Mouse (Mus musculus): Measurements from ENCODE around the gene Olfr1393. TPM values are rescaled to one million over a fixed set of nuclear protein-coding genes. Genes with fewer than 3 reads are reported as not detected.

The Olfr1393 gene
- total and polyA plus RNA-seq, 3 experiments, result 0.39 to 1.8 (median 0.39) TPM

DNA sequence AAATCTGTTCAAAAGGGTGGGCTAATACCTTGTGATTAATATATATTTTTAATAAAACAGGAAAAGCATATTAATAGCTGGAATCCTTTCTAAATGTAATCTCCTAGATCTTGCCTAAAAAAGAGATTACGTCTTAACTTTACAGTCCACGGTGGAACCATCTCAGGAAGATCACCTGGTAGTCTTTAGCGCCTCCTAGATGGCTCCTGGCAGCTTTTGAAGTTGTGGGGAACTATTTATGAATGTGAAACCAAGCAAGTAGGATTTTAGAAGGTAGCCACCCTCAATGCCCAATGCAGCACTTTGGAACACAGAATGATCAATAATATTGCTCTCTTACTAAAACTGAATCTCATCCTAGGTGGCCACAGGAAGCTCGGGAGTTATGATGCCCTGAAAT lies 37.2 kb upstream of the Olfr1393 start:
- Histone ChIP-seq H3K27me3 (ENCODE audit: control insufficient read depth, insufficient read depth, low read length) (no peaks in the 10 kb centered on the region), H3K27ac (no peak overlapping the region; the same call in 1 of the 2 replicates), H3K9ac (ENCODE audit: low read depth, low read length) (no peak overlapping the region), H3K36me3 (ENCODE audit: control insufficient read depth, insufficient read depth, low read length) (peaks cover 2% of the 10 kb centered on the region; the same call in 1 of the 2 replicates), H3K79me2 (replicated peaks; ENCODE audit: control insufficient read depth, insufficient read depth, low read length) (no peaks in the 10 kb centered on the region), H3K4me1 (ENCODE audit: control insufficient read depth, insufficient read depth, low read length) (peaks cover 8% of the 10 kb centered on the region), H3K4me3 (no peak overlapping the region)
- 60% methylated on average over 4 of the region's 4 CpGs for WGBS
- no peak for TF ChIP-seq CTCF (IDR thresholded peaks at IDR 0.05)
- no peak for TF ChIP-seq EP300 (IDR thresholded peaks at IDR 0.05; ENCODE audit: insufficient read depth, low read depth, low read length)
- TF ChIP-seq POLR2A (IDR thresholded peaks at IDR 0.05; ENCODE audit: insufficient read depth, low read depth, low read length), result no peak
- no peak for DNase-seq
- intact Hi-C loops (cut with DNase I), result no loop called here

DNA sequence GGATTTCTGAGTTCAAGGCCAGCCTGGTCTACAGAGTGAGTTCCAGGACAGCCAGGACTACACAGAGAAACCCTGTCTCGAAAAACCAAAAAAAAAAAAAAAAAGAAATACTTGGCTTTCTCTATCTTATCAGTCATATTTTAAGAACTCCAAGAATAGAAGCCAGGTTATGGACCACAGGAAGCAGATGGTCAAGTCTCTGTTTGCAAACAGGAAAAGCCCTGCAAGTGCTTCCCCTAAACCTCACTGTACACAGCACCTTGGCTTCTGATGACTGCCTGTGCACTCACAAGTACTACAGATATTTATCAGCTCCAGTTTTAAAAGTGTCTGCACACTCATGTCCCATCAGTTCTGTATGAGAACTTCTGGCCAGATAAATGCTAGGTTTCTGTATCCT lies 36.6 kb upstream of the Olfr1393 start:
- no peak overlapping the region for H3K9ac ChIP-seq (ENCODE audit: low read depth, low read length)
- no peaks in the 10 kb centered on the region for H3K79me2 ChIP-seq (replicated peaks; ENCODE audit: control insufficient read depth, insufficient read depth, low read length)
- TF ChIP-seq EP300 (IDR thresholded peaks at IDR 0.05; ENCODE audit: insufficient read depth, low read depth, low read length), result 0 out of 2 replicates have a peak, but pooled peaks have one; percentile 39
- no peak for TF ChIP-seq CTCF (IDR thresholded peaks at IDR 0.05)
- TF ChIP-seq POLR2A (IDR thresholded peaks at IDR 0.05; ENCODE audit: insufficient read depth, low read depth, low read length), result peak; percentile 38; the same call in 1 of the 2 replicates
- peaks cover 2% of the 10 kb centered on the region; the same call in 1 of the 2 replicates for H3K36me3 ChIP-seq (ENCODE audit: control insufficient read depth, insufficient read depth, low read length)
- WGBS, result 24% methylated on average over 1 of the region's 1 CpGs
- DNase-seq, result peak in 1 of 2 experiments; percentile 21
- H3K4me1 ChIP-seq (ENCODE audit: control insufficient read depth, insufficient read depth, low read length), result peaks cover 8% of the 10 kb centered on the region
- H3K27ac ChIP-seq, result peak overlapping the region; percentile 12; the same call in 1 of the 2 replicates
- no peaks in the 10 kb centered on the region for H3K27me3 ChIP-seq (ENCODE audit: control insufficient read depth, insufficient read depth, low read length)
- no peak overlapping the region for H3K4me3 ChIP-seq
- intact Hi-C loops (cut with DNase I), result no loop called here

DNA sequence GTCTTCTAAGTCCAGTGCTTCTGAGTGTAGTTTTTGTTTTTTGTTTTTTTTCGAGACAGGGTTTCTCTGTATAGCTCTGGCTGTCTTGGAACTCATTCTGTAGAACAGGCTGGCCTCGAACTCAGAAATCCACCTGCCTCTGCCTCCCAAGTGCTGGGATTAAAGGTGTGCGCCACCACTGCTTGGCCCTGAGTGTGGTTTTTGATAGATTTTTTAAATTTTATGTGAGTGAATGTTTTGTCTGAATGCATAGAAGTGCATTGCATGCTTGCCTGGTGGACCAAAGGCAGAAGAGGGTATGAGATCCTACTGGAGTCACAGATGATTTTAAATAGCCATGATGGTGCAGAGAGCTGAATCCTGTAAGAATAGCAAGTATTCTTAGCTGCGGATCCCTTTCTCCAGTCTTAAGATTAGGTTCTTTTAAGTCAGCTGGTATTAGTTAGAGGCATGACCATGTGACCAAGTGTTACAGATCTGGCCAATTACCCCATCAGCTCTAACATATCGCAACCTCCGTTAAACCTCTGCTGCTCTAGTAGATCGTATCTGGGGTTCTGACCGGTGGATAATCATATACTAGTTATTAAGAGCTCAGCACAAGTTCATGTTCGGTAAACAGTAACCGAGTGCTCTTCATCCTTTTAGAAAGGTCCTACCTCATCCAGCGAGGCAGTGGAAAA lies 35.0 kb upstream of the Olfr1393 start:
- 21% methylated on average over 11 of the region's 11 CpGs for WGBS
- Histone ChIP-seq H3K9ac (ENCODE audit: low read depth, low read length) (peak overlapping the region; percentile 55), H3K4me3 (peak overlapping the region; percentile 77)

DNA sequence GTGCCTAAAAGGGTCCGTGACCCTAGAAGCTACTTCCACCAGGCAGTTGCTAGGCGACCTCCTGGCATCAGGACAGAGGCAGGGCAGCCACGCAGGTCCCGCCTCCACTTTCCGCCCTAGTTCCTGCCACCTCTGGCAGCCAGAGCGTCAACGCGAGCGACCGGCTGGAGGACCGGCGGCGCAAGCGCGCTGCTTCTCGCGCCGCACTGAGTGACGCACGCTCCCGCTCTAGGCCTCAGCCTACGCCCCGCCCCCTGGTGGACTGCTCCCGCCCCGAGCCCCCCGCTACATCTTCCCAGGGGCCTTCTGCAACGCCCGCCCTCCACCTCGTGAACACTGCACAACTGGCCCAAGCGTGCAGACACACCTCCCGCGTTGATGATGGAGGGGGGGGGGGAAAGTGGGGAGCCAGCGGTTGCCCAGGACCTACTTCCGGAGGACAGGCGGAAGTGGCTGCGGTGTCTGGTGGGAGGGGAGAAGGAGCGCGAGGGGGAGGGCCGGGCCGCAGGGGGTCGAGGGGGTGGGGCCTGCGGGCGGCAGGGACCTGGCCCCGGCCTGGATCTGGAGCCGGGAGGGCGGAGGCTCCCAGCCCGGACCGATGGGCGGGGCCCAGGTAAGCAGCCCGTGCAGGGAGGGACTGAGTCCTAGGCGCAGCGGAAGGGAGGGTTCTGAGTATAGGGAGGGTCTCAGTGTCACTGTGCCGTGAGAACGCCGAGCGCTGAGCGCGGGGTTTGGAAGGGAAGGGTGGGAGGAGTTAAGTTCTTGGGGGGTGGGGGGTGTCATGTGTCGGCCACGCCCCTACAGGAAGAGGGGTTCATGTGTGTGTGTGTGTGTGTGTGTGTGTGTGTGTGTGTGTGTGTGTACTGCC lies 34.1 kb upstream of the Olfr1393 start, which contains the start of gene Mgat1:
Gene Mgat1, plus strand, starts transcription at position 465 of the 868 bp plus-strand sequence.
- Histone ChIP-seq H3K4me3 (peak within 1 kb of the TSS; percentile 77), H3K9ac (ENCODE audit: low read depth, low read length) (peak within 1 kb of the TSS; percentile 88), H3K36me3 (ENCODE audit: control insufficient read depth, insufficient read depth, low read length) (peaks cover 4% of the 10 kb centered on the region; the same call in 1 of the 2 replicates), H3K27ac (peak within 1 kb of the TSS; percentile 97), H3K4me1 (ENCODE audit: control insufficient read depth, insufficient read depth, low read length) (peaks cover 18% of the 10 kb centered on the region), H3K27me3 (ENCODE audit: control insufficient read depth, insufficient read depth, low read length) (no peaks in the 10 kb centered on the region), H3K79me2 (replicated peaks; ENCODE audit: control insufficient read depth, insufficient read depth, low read length) (no peaks in the 10 kb centered on the region)
- peak; percentile 53 for TF ChIP-seq CTCF (IDR thresholded peaks at IDR 0.05)
- TF ChIP-seq POLR2A (IDR thresholded peaks at IDR 0.05; ENCODE audit: insufficient read depth, low read depth, low read length), result peak; percentile 68
- TF ChIP-seq EP300 (IDR thresholded peaks at IDR 0.05; ENCODE audit: insufficient read depth, low read depth, low read length), result no peak
- under 1% methylated on average over 57 of the region's 60 CpGs for WGBS
- DNase-seq, result peak; percentile 92 to 97
- intact Hi-C loops (cut with DNase I), result loop anchor here (1.0 to 2.0 kb wide), 2 partner anchors 41 to 373 kb away; partner anchors contain the start of genes Irgm1 and Zfp62

More for the DNA sequence above, 35.0 kb upstream of the Olfr1393 start:
- H3K79me2 ChIP-seq (replicated peaks; ENCODE audit: control insufficient read depth, insufficient read depth, low read length), result no peaks in the 10 kb centered on the region
- H3K36me3 ChIP-seq (ENCODE audit: control insufficient read depth, insufficient read depth, low read length), result peaks cover 4% of the 10 kb centered on the region; the same call in 1 of the 2 replicates
- H3K27ac ChIP-seq, result peak overlapping the region; percentile 97
- H3K27me3 ChIP-seq (ENCODE audit: control insufficient read depth, insufficient read depth, low read length), result no peaks in the 10 kb centered on the region
- DNase-seq, result no peak
- no peak for TF ChIP-seq EP300 (IDR thresholded peaks at IDR 0.05; ENCODE audit: insufficient read depth, low read depth, low read length)
- TF ChIP-seq POLR2A (IDR thresholded peaks at IDR 0.05; ENCODE audit: insufficient read depth, low read depth, low read length), result no peak
- peaks cover 13% of the 10 kb centered on the region for H3K4me1 ChIP-seq (ENCODE audit: control insufficient read depth, insufficient read depth, low read length)
- intact Hi-C loops (cut with DNase I), result loop anchor here (1.0 to 2.0 kb wide), 2 partner anchors 40 to 372 kb away; partner anchors contain the start of genes Irgm1 and Zfp62

DNA sequence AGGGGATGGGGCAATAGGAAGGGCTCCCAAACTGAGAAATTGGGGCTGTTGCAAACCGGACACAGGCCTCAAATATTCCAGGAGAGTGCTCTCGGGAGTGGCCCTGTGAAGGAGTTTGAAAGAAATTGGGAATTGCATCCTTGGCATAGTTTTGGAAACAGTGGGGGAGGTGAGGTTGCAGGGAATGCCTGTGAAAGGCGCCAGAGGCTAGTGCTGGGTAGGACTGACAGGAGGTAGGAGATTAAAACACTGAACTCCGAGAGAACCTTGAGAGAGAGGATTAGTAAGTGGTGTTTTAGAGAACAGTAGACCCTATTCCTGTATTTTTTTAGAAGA lies 33.5 kb upstream of the Olfr1393 start:
- Histone ChIP-seq H3K27ac (peak overlapping the region; percentile 97), H3K4me3 (peak overlapping the region; percentile 46), H3K4me1 (ENCODE audit: control insufficient read depth, insufficient read depth, low read length) (peaks cover 23% of the 10 kb centered on the region), H3K79me2 (replicated peaks; ENCODE audit: control insufficient read depth, insufficient read depth, low read length) (no peaks in the 10 kb centered on the region), H3K27me3 (ENCODE audit: control insufficient read depth, insufficient read depth, low read length) (no peaks in the 10 kb centered on the region), H3K36me3 (ENCODE audit: control insufficient read depth, insufficient read depth, low read length) (peaks cover 4% of the 10 kb centered on the region; the same call in 1 of the 2 replicates), H3K9ac (ENCODE audit: low read depth, low read length) (peak overlapping the region; percentile 88)
- TF ChIP-seq POLR2A (IDR thresholded peaks at IDR 0.05; ENCODE audit: insufficient read depth, low read depth, low read length) (no peak), EP300 (IDR thresholded peaks at IDR 0.05; ENCODE audit: insufficient read depth, low read depth, low read length) (no peak), CTCF (IDR thresholded peaks at IDR 0.05) (no peak)
- intact Hi-C loops (cut with DNase I), result no loop called here
- DNase-seq, result no peak
- WGBS, result 1% methylated on average over 4 of the region's 4 CpGs
